Mouse (Mus musculus): ENCODE results near the gene Ccdc191.

DNA sequence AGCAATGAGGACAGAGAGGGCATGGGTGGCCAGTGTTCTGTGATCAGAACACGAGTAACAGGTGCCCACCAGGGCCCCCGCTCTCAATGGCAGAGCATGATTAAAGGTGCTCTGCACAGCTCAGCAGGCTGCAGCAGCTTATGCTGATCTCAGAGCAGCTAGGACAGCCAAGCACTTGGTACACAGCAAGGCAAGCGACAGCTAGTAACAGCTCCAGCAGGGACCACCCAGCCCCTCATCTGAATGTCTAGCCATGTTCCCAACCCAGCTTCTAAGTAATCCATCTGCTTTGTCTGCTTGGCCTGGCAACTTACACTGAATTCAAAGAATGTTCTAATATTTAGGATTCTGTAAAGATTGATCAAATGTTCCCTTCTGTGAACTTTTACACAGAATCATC is 74.2 kb downstream of the Ccdc191 start:
- TF ChIP-seq BHLHE40 (IDR thresholded peaks at IDR 0.05; ENCODE audit: low read depth, low read length) = no peak
- no peak for TF ChIP-seq CTCF (conservative IDR thresholded peaks at IDR 0.05 in 1 of 2, IDR thresholded peaks at IDR 0.05 in 1 of 2; ENCODE audit: low read depth in 2 of 2, low read length in 2 of 2)
- no peak for TF ChIP-seq EP300 (IDR thresholded peaks at IDR 0.05; ENCODE audit: low read length)
- TF ChIP-seq POLR2A (IDR thresholded peaks at IDR 0.05; ENCODE audit: low read depth, low read length) = no peak
- no peak for TF ChIP-seq MAFK (IDR thresholded peaks at IDR 0.05; ENCODE audit: insufficient replicate concordance, low read length)
- TF ChIP-seq NELFE (IDR thresholded peaks at IDR 0.05; ENCODE audit: low read depth, low read length) = no peak
- TF ChIP-seq MAX (IDR thresholded peaks at IDR 0.05; ENCODE audit: low read length) = no peak
- TF ChIP-seq E2F4 (IDR thresholded peaks at IDR 0.05; ENCODE audit: insufficient replicate concordance, low read depth, low read length) = no peak
- TF ChIP-seq ZNF384 (IDR thresholded peaks at IDR 0.05; ENCODE audit: low read depth, low read length) = no peak
- no peak for TF ChIP-seq NRF1 (IDR thresholded peaks at IDR 0.05; ENCODE audit: low read depth, low read length)
- no peak for TF ChIP-seq RAD21 (IDR thresholded peaks at IDR 0.05; ENCODE audit: low read depth, low read length)
- TF ChIP-seq POLR2AphosphoS2 (IDR thresholded peaks at IDR 0.05; ENCODE audit: low read depth, low read length) = no peak
- TF ChIP-seq CHD2 (IDR thresholded peaks at IDR 0.05; ENCODE audit: low read length) = no peak
- TF ChIP-seq JUN (IDR thresholded peaks at IDR 0.05; ENCODE audit: insufficient read depth, low read depth, low read length) = no peak

Data from CH12.LX (cell line).